ENCODE assay signal across 15 mouse cellular contexts in the genomic region with DNA sequence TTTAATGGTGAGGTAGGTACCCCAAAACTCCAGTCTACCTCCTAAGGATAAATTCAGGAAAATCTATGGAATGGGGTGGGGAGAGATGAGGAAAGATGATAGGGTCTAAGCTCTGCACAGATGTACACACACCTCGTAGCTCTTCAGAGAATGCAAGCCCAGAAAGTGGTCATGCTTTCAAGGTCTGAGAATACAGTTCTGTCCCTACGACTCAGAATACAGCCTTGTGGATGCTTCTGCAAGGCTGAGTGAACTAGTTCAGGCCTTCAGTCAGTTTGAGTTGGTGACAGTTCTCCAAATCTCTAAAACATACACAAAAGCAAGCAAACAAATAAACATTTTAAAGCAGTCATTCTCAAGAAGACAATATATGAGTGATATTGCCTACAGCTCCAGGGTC.
"Had no signal": no experiment of that assay in that cellular context is flagged by ENCODE, and none has a peak within 500 bp of the region (broad histone marks: within the 10 kb centered on the region; RNA-seq: fewer than 3 reads in every experiment).

No protein-coding gene starts in this region.

- H3K9me3 ChIP-seq: lung, embryonic 15.5 days; megakaryocyte, embryonic 14.5 days; midbrain, embryonic 12.5 days; neural tube, embryonic 12.5 days; stomach, embryonic 15.5 days had no signal

- H3K36me3 ChIP-seq: lung, embryonic 15.5 days; midbrain, embryonic 12.5 days; neural tube, embryonic 12.5 days; stomach, embryonic 15.5 days had no signal

- H3K4me2 ChIP-seq: lung, embryonic 15.5 days; midbrain, embryonic 12.5 days; neural tube, embryonic 12.5 days; stomach, embryonic 15.5 days had no signal

- H3K27ac ChIP-seq: lung, embryonic 15.5 days; macrophage; midbrain, embryonic 12.5 days; neural tube, embryonic 12.5 days; stomach, embryonic 15.5 days; stomach, postnatal 0 days had no signal

- ATAC-seq: liver, postnatal 0 days; lung, postnatal 0 days; midbrain, embryonic 16.5 days had no signal

- H3K9ac ChIP-seq: liver, postnatal 0 days; lung, embryonic 15.5 days; midbrain, embryonic 12.5 days; neural tube, embryonic 12.5 days; stomach, embryonic 15.5 days had no signal

- H3K4me3 ChIP-seq: lung, embryonic 15.5 days; megakaryocyte, embryonic 14.5 days; midbrain, embryonic 12.5 days; neural tube, embryonic 12.5 days; stomach, embryonic 15.5 days had no signal

- H3K27me3 ChIP-seq: lung, embryonic 15.5 days; midbrain, embryonic 12.5 days; neural tube, embryonic 12.5 days; stomach, embryonic 15.5 days had no signal

- DNase-seq: liver, postnatal 0 days; lung, adult 2 months; lung, postnatal 14 days; lung, postnatal 36 days; midbrain, embryonic 14.5 days; right cerebral cortex, postnatal 14 days had no signal

- H3K4me1 ChIP-seq: lung, embryonic 15.5 days; megakaryocyte, embryonic 14.5 days; midbrain, embryonic 12.5 days; neural tube, embryonic 12.5 days; stomach, embryonic 15.5 days had no signal
